Mouse (Mus musculus): ENCODE results near the gene H2-DMb1. TPM values are rescaled to one million over a fixed set of nuclear protein-coding genes. Genes with fewer than 3 reads are reported as not detected.

H2-DMb1 gene
- total RNA-seq, 1 experiment from 2014 or later, result 55.9 TPM

- no peak for ATAC-seq (replicated peaks in 1 of 2; ENCODE audit: insufficient read depth in 1 of 2, low FRiP score in 2 of 2, low TSS enrichment in 1 of 2, low read depth in 1 of 2, poor library complexity in 2 of 2, severe bottlenecking in 2 of 2)
These were observed 31.5 kb upstream of the H2-DMb1 start for GRCm38 (mm10) chr17:34121172-34121878.

DNA sequence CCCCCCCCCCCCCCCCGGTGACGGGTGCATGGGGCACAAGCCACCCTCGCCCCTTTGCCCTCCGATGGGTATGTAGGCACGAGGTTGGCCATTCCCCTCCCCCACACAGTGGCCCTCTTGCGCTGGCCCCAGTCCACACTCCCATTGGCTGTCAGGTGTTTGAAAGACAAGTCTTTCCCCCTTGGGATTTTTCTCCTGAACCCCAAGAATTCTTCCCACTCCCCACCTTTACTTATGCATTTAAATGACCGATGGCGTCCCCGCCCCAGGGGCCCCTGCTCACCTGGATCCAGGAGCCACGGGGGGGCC is 31.0 kb upstream of the H2-DMb1 start:
- no peak for ATAC-seq (replicated peaks in 1 of 2; ENCODE audit: insufficient read depth in 1 of 2, low FRiP score in 2 of 2, low TSS enrichment in 1 of 2, low read depth in 1 of 2, poor library complexity in 2 of 2, severe bottlenecking in 2 of 2)

- ATAC-seq (replicated peaks in 1 of 2; ENCODE audit: insufficient read depth in 1 of 2, low FRiP score in 2 of 2, low TSS enrichment in 1 of 2, low read depth in 1 of 2, poor library complexity in 2 of 2, severe bottlenecking in 2 of 2), result peak; percentile 14 to 34
These were observed 30.5 kb upstream of the H2-DMb1 start, which contains the start of gene Brd2 for GRCm38 (mm10) chr17:34122188-34122984. TSS of gene Brd2 (minus strand) at chr17:34122634.

GRCm38 (mm10) chr17:34123111-34123510 is 29.8 kb upstream of the H2-DMb1 start:
- ATAC-seq (replicated peaks in 1 of 2; ENCODE audit: insufficient read depth in 1 of 2, low FRiP score in 2 of 2, low TSS enrichment in 1 of 2, low read depth in 1 of 2, poor library complexity in 2 of 2, severe bottlenecking in 2 of 2), result no peak

DNA sequence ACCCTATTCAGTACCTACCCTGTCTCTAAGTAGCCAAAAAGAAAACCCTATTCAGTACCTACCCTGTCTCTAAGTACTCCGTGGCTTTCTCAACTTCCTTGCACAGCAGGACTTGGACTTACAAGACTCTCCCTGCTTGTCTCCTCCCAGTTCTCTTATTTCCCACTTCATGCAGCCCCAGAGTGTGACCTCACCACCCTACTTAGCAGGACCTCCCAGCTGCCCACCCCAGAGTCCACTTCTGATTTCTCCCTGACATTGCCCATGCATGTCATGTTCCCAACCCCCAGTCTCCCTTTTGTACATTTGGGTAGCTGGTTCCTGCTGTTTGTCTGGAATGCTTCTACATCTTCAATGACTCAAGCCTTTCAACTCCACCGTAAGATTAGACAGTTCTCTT is 29.4 kb upstream of the H2-DMb1 start:
- no peak for ATAC-seq (replicated peaks in 1 of 2; ENCODE audit: insufficient read depth in 1 of 2, low FRiP score in 2 of 2, low TSS enrichment in 1 of 2, low read depth in 1 of 2, poor library complexity in 2 of 2, severe bottlenecking in 2 of 2)

GRCm38 (mm10) chr17:34124649-34125048 is 28.2 kb upstream of the H2-DMb1 start:
- no peak for ATAC-seq (replicated peaks in 1 of 2; ENCODE audit: insufficient read depth in 1 of 2, low FRiP score in 2 of 2, low TSS enrichment in 1 of 2, low read depth in 1 of 2, poor library complexity in 2 of 2, severe bottlenecking in 2 of 2)

GRCm38 (mm10) chr17:34126826-34127420 is 25.9 kb upstream of the H2-DMb1 start:
- ATAC-seq (replicated peaks in 1 of 2; ENCODE audit: insufficient read depth in 1 of 2, low FRiP score in 2 of 2, low TSS enrichment in 1 of 2, low read depth in 1 of 2, poor library complexity in 2 of 2, severe bottlenecking in 2 of 2), result no peak

DNA sequence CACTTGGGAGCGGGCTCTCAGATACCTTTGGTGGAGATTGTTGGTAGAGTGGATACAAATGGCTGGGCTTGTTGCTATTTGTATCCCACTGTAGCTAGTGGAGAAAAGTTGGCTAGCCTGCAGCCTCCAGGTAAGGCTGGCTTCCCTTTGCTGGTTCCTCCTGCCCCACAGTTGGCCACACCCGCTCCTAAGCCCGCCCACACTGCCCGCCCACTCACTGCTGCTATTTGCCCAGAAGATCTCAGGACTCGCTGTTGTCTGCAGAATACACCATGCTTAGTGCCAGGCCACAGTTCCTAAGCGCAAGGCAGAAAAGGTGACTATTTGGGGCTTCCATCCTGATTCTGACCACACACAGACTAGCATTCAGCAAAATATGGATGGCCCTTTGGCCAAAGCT is 25.4 kb upstream of the H2-DMb1 start:
- ATAC-seq (replicated peaks in 1 of 2; ENCODE audit: insufficient read depth in 1 of 2, low FRiP score in 2 of 2, low TSS enrichment in 1 of 2, low read depth in 1 of 2, poor library complexity in 2 of 2, severe bottlenecking in 2 of 2), result peak; percentile 63 to 70

GRCm38 (mm10) chr17:34128264-34128937 is 24.5 kb upstream of the H2-DMb1 start:
- no peak for ATAC-seq (replicated peaks in 1 of 2; ENCODE audit: insufficient read depth in 1 of 2, low FRiP score in 2 of 2, low TSS enrichment in 1 of 2, low read depth in 1 of 2, poor library complexity in 2 of 2, severe bottlenecking in 2 of 2)

- no peak for ATAC-seq (replicated peaks in 1 of 2; ENCODE audit: insufficient read depth in 1 of 2, low FRiP score in 2 of 2, low TSS enrichment in 1 of 2, low read depth in 1 of 2, poor library complexity in 2 of 2, severe bottlenecking in 2 of 2)
These were observed 23.7 kb upstream of the H2-DMb1 start for GRCm38 (mm10) chr17:34128944-34129791.

GRCm38 (mm10) chr17:34130073-34130947 is 22.6 kb upstream of the H2-DMb1 start:
- ATAC-seq (replicated peaks in 1 of 2; ENCODE audit: insufficient read depth in 1 of 2, low FRiP score in 2 of 2, low TSS enrichment in 1 of 2, low read depth in 1 of 2, poor library complexity in 2 of 2, severe bottlenecking in 2 of 2), result no peak

DNA sequence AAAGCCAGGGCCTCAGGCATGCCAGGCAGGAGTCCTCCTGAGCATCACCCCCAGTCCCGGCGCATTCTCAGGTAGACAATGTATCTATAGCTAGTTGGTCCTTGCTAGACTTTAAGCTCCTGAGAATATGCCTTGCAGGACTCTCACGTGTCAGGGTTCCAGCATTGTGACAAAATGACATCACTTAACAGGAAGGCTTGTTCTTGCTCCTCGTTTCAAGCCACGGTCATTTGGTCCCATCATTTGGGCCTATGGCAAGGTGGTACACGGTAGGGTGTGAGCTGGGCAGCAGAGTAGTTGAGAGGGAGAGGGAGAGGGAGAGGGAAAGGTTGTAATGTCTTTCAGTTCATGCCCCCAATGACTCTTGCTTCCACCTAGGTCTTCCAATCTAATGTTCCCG is 21.0 kb upstream of the H2-DMb1 start:
- ATAC-seq (replicated peaks in 1 of 2; ENCODE audit: insufficient read depth in 1 of 2, low FRiP score in 2 of 2, low TSS enrichment in 1 of 2, low read depth in 1 of 2, poor library complexity in 2 of 2, severe bottlenecking in 2 of 2), result no peak

GRCm38 (mm10) chr17:34133289-34133688 is 19.6 kb upstream of the H2-DMb1 start:
- no peak for ATAC-seq (replicated peaks in 1 of 2; ENCODE audit: insufficient read depth in 1 of 2, low FRiP score in 2 of 2, low TSS enrichment in 1 of 2, low read depth in 1 of 2, poor library complexity in 2 of 2, severe bottlenecking in 2 of 2)

- no peak for ATAC-seq (replicated peaks in 1 of 2; ENCODE audit: insufficient read depth in 1 of 2, low FRiP score in 2 of 2, low TSS enrichment in 1 of 2, low read depth in 1 of 2, poor library complexity in 2 of 2, severe bottlenecking in 2 of 2)
These were observed 18.4 kb upstream of the H2-DMb1 start for GRCm38 (mm10) chr17:34134451-34134850.

DNA sequence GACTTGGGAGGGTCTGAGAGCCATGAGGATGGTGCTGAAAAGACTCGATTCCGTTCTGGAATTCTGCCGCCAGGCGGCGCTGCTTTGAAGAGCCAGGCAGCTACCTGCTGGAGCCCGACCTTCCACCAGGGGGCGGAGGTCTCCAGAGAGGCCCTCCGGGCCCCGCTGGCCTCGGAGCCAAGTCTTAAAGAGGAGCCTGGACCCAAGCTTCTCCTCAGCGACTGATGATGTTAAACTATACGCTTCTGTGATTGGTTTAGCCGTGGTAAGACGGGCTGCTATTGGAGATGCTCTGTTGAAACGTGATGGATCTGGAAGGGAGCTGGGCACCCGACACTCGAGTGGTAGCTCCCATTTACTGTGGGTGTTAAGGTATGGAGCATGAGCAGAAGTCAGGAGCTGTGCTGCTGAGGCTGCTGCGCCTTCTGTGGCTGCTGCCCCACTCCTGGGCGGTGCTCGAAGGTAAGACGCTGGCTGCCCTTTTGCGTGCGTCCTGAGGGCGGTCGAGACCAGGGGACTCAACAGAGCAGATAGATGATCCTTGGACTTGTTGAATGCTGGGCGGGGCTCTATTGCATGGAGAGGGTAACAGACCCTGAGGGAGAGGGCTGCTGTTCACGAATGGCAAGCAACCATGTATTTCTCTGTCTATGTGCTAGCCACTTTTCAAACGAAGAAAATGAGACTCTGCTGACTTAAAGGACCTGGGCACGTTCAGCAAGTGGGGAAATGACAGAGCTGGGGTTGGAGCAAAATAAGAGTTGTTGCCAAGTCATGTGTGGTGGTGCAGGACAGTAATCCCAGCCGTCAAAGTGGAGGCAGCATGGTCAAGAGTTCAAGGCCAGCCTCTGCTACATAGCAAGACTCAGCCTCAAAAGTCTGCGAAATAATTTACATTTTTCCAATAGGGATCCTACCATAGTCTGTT is 17.3 kb upstream of the H2-DMb1 start:
- ATAC-seq (replicated peaks in 1 of 2; ENCODE audit: insufficient read depth in 1 of 2, low FRiP score in 2 of 2, low TSS enrichment in 1 of 2, low read depth in 1 of 2, poor library complexity in 2 of 2, severe bottlenecking in 2 of 2), result peak; percentile 98 to 99

All from hematopoietic stem cell, adult 5-6 weeks (primary cell).